Mouse (Mus musculus) heart, postnatal 0 days (tissue): ENCODE measurements at regions not wholly inside any gene's neighbourhood (a gene's known extent, or its start where the extent isn't known, plus 50 kb on each side); places are given as distances from the start of the nearest gene placed in this dataset.

Source experiments
- ATAC-seq: fragments of 200-750 bp; cut with Nextera tagmentation; 2 replicates; pipeline ENCODE4 v1.8.0; 2017; ENCODE audit warnings: low read depth, moderate number of reproducible peaks, moderate library complexity; ENCODE audit not compliant: insufficient read depth
- DNase-seq: peaks from one replicate; pipeline ENCODE4 v3.0.0-alpha.2; 2016; ENCODE audit warnings: low spot score
- H3K27ac ChIP-seq: fragments of 300-500 bp; sonication (generic); 2 replicates; pipeline ENCODE4 v1.5.1; 2014; ENCODE audit warnings: low read depth, mild to moderate bottlenecking
- H3K27me3 ChIP-seq: fragments of 300-500 bp; sonication (generic); 2 replicates; pipeline ENCODE4 v1.6.1; 2014; ENCODE audit warnings: low read length, mixed read lengths; ENCODE audit not compliant: control insufficient read depth, insufficient read depth
- H3K36me3 ChIP-seq: fragments of 300-500 bp; sonication (generic); replicated peaks from 2 replicates; pipeline ENCODE4 v1.6.1; 2014; ENCODE audit warnings: low read length, mixed read lengths; ENCODE audit not compliant: control insufficient read depth, insufficient read depth
- H3K4me1 ChIP-seq: fragments of 300-500 bp; sonication (generic); 2 replicates; pipeline ENCODE4 v1.6.1; 2014; ENCODE audit warnings: antibody characterized with exemption; ENCODE audit not compliant: control insufficient read depth, insufficient read depth
- H3K4me2 ChIP-seq: fragments of 300-500 bp; sonication (generic); 2 replicates; pipeline ENCODE4 v1.6.1; 2014; ENCODE audit warnings: low read depth, mild to moderate bottlenecking, low read length, moderate library complexity
- H3K4me3 ChIP-seq: fragments of 300-500 bp; sonication (generic); 2 replicates; pipeline ENCODE4 v1.5.1; 2014; ENCODE audit warnings: low read depth, low read length
- H3K9ac ChIP-seq: fragments of 300-500 bp; sonication (generic); replicated peaks from 2 replicates; pipeline ENCODE4 v1.6.1; 2014; ENCODE audit warnings: low read depth, low read length, mixed read lengths
- H3K9me3 ChIP-seq: fragments of 300-500 bp; sonication (generic); replicated peaks from 2 replicates; pipeline ENCODE4 v1.6.1; 2016; ENCODE audit warnings: low read length; ENCODE audit not compliant: control insufficient read depth
- CTCF ChIP-seq: IDR thresholded peaks from 2 replicates; pipeline ENCODE4 v1.5.1; 2016; ENCODE audit warnings: antibody characterized with exemption, control low read depth, low read depth
- EP300 ChIP-seq: IDR thresholded peaks from 2 replicates; pipeline ENCODE4 v1.6.1; 2016; ENCODE audit warnings: antibody characterized with exemption, low read depth
- WGBS: fragments of 180-500 bp; shearing (Covaris S2); extraction: QIAGEN DNeasy Blood & Tissue Kit; methylation state at CpG from one replicate; pipeline ENCODE4 v1.1.7; 2014; 5-methylcytosine and 5-hydroxymethylcytosine counted together

DNA sequence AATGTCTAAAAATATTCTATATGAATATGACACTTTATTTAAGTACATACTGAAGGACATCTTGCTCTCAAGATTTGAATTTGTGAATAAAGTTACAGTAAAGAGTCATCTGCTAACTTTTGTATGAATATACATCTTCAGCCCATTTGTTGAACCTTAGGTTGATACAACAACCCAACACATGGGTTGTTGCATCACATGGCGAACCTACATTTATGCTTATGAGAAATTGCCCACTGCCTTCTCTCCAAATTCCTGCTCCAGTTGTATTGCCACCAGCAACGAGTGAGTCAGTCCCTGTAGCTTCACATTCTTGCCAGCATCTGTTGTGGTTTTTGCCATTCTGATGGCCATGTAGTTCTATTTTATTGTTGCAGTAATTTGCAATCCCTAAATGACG, 2023.7 kb upstream of the 5930422O12Rik start:
- Histone ChIP-seq H3K27me3 (no peaks in the 10 kb centered on the region), H3K4me1 (no peaks in the 10 kb centered on the region), H3K36me3 (no peaks in the 10 kb centered on the region), H3K9ac (no peak overlapping the region), H3K4me3 (no peak overlapping the region), H3K4me2 (no peak overlapping the region), H3K27ac (no peak overlapping the region), H3K9me3 (no peaks in the 10 kb centered on the region)
- WGBS = 74% methylated on average over 3 of the region's 3 CpGs
- no peak for TF ChIP-seq CTCF
- TF ChIP-seq EP300 = no peak
- ATAC-seq (no peak), DNase-seq (no peak)

DNA sequence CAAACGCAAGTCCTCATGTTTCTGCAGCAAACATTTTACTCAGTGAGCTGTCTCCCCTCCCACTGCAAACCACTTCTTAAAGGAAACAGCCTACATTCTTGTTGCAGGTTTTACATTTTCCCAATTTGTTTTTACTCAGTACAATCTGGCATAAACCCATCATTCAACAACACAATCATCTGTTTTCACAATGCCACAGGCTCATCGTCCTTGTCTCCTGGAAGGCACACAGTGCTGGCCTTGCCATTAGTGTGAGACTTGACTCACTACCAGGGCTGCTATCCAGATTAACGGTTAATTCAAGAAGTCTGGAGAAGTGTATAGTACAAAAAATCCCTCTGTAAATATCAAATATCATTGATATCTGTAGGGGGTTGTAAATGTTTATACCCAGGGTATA, 2006.3 kb upstream of the 5930422O12Rik start:
- H3K36me3 ChIP-seq = no peaks in the 10 kb centered on the region
- no peak overlapping the region for H3K27ac ChIP-seq
- no peak overlapping the region for H3K4me2 ChIP-seq
- no peaks in the 10 kb centered on the region for H3K9me3 ChIP-seq
- H3K4me3 ChIP-seq = no peak overlapping the region
- no peak overlapping the region for H3K9ac ChIP-seq
- TF ChIP-seq EP300 (no peak), CTCF (no peak)
- H3K4me1 ChIP-seq = no peaks in the 10 kb centered on the region
- WGBS = 71% methylated on average over 3 of the region's 3 CpGs
- no peaks in the 10 kb centered on the region for H3K27me3 ChIP-seq
- no peak for ATAC-seq
- DNase-seq = no peak

DNA sequence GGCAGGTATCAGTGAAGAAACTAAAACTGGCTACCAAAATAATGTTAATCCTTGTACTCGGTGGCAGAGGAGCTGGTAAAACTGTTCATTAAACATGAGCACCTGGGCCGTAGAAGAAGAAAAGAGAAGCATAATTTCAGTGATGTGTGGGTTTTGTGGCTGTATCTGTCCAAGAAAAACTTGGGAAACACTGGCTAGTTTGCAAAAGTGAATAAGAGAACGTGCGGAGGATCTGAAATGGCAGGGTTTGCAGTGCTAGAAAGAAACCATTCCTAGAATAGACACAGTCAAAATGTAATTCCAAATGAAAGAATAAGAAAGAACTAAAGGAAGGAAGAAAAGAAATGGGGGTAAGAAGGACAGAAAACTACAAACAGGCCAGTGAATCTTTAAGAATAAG, 2000.8 kb upstream of the 5930422O12Rik start:
- Histone ChIP-seq H3K9me3 (no peaks in the 10 kb centered on the region), H3K4me3 (no peak overlapping the region), H3K27ac (no peak overlapping the region), H3K27me3 (no peaks in the 10 kb centered on the region), H3K4me2 (no peak overlapping the region), H3K4me1 (no peaks in the 10 kb centered on the region), H3K9ac (no peak overlapping the region), H3K36me3 (no peaks in the 10 kb centered on the region)
- ATAC-seq = no peak
- no peak for TF ChIP-seq CTCF
- no peak for TF ChIP-seq EP300
- DNase-seq = no peak
- 84% methylated on average over 4 of the region's 4 CpGs for WGBS

DNA sequence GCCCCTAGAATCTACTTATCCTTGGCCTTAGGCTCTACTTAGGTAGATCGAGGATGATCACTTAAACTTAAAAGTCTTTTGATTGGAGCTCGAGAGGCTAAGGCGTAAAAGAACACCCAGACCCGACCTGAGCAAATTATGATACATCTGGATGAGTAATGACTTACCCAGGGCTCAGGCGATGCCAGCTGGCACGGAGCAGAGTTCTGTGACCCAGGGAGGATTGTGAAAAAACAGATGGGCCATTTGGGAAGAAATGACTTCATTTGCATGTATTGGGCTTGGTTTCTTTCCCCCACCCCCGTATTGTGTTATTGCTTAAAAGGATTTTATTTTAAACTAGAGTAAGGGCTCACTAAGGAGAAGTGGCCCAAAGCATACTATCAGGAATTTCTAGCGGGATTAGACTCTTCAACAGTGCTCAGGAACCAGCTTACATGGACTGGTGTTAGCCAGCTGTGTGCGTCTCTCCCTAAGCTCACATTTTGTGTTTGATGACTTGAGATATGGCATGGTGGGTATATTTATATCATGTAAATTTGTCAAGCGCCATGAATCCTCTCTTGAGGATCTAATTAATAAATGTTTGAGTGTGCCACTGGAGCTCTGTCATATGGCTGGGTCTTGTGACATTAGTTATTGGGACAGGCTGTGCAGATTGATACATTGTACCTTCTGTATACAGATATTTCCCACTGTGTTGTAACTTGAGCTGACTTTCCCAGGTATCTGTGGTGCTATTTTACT, 1991.9 kb upstream of the 5930422O12Rik start:
- Histone ChIP-seq H3K4me2 (no peak overlapping the region), H3K9me3 (no peaks in the 10 kb centered on the region), H3K4me1 (no peaks in the 10 kb centered on the region), H3K36me3 (no peaks in the 10 kb centered on the region), H3K27ac (no peak overlapping the region), H3K9ac (no peak overlapping the region), H3K4me3 (no peak overlapping the region), H3K27me3 (no peaks in the 10 kb centered on the region)
- ATAC-seq (no peak), DNase-seq (no peak)
- WGBS = 81% methylated on average over 10 of the region's 10 CpGs
- TF ChIP-seq CTCF = no peak
- TF ChIP-seq EP300 = no peak

DNA sequence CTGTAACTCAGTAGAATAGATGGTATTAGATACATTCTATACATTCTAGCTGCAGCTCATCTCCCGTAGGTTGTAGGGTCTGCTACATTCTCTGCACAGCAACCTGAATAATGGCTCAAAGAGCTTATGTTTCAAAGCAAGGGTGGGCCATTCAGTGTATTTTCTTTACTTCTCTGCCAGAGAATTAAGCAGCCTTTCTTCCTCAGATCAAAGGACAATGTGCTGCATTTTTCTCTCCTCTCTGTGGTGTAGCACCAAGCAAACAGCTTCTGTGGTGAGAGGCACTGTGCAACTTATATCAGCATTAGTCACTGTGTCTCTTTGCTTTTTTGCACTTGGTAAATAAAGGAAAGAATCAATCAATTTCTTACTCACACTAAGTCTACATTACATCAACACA, 1983.7 kb upstream of the 5930422O12Rik start:
- no peaks in the 10 kb centered on the region for H3K9me3 ChIP-seq
- H3K4me1 ChIP-seq = no peaks in the 10 kb centered on the region
- DNase-seq (no peak), ATAC-seq (no peak)
- WGBS = 73% methylated on average over 1 of the region's 1 CpGs
- H3K27me3 ChIP-seq = no peaks in the 10 kb centered on the region
- TF ChIP-seq EP300 (no peak), CTCF (no peak)
- no peak overlapping the region for H3K4me2 ChIP-seq
- H3K4me3 ChIP-seq = no peak overlapping the region
- H3K36me3 ChIP-seq = no peaks in the 10 kb centered on the region
- no peak overlapping the region for H3K27ac ChIP-seq
- no peak overlapping the region for H3K9ac ChIP-seq

- TF ChIP-seq CTCF (no peak), EP300 (no peak)
- 86% methylated on average over 2 of the region's 2 CpGs for WGBS
- no peak for ATAC-seq
These were observed 1980.5 kb upstream of the 5930422O12Rik start for GRCm38 (mm10) chr8:31447984-31448383.

More at GRCm38 (mm10) chr8:31447984-31448383, 1980.5 kb upstream of the 5930422O12Rik start:
- Histone ChIP-seq H3K9ac (no peak overlapping the region), H3K4me1 (no peaks in the 10 kb centered on the region), H3K36me3 (no peaks in the 10 kb centered on the region), H3K4me2 (no peak overlapping the region), H3K27me3 (no peaks in the 10 kb centered on the region), H3K4me3 (no peak overlapping the region), H3K9me3 (no peaks in the 10 kb centered on the region), H3K27ac (no peak overlapping the region)
- DNase-seq = no peak
